Mouse (Mus musculus) right cerebral cortex, adult 2 months (tissue): ENCODE data around the gene Ptcd2.

Experiments used
- DNase-seq, 2 experiments: peaks; one replicate each; pipeline ENCODE4 v3.0.0; 2021 to 2022; ENCODE audit warnings: low spot score in 2 of 2

The Ptcd2 gene

GRCm38 (mm10) chr13:99305186-99305585 is 39.3 kb downstream of the Ptcd2 start:
- no peak for DNase-seq

- DNase-seq: no peak
Measured at GRCm38 (mm10) chr13:99304365-99304764, 40.1 kb downstream of the Ptcd2 start.

GRCm38 (mm10) chr13:99303846-99304245 is 40.7 kb downstream of the Ptcd2 start:
- peak; percentile 71 to 74 for DNase-seq

GRCm38 (mm10) chr13:99299921-99300320 is 44.6 kb downstream of the Ptcd2 start:
- peak in 1 of 2 experiments; percentile 41 for DNase-seq

GRCm38 (mm10) chr13:99294176-99294575 is 50.3 kb downstream of the Ptcd2 start:
- DNase-seq: no peak

GRCm38 (mm10) chr13:99290766-99291165 is 53.7 kb downstream of the Ptcd2 start:
- no peak for DNase-seq

- DNase-seq: no peak
Measured at GRCm38 (mm10) chr13:99287786-99288185, 56.7 kb downstream of the Ptcd2 start.

GRCm38 (mm10) chr13:99287207-99287606 is 57.3 kb downstream of the Ptcd2 start:
- no peak for DNase-seq

- no peak for DNase-seq
Measured at GRCm38 (mm10) chr13:99285241-99285640, 59.3 kb downstream of the Ptcd2 start.

- DNase-seq: peak; percentile 62 to 65
Measured at GRCm38 (mm10) chr13:99284400-99285160, 59.9 kb downstream of the Ptcd2 start.

GRCm38 (mm10) chr13:99283916-99284315 is 60.6 kb downstream of the Ptcd2 start:
- DNase-seq: no peak

- DNase-seq: no peak
Measured at GRCm38 (mm10) chr13:99282961-99283360, 61.5 kb downstream of the Ptcd2 start.

- DNase-seq: no peak
Measured at GRCm38 (mm10) chr13:99279351-99279750, 65.2 kb downstream of the Ptcd2 start.

- no peak for DNase-seq
Measured at GRCm38 (mm10) chr13:99278511-99278910, 66.0 kb downstream of the Ptcd2 start.

GRCm38 (mm10) chr13:99277521-99277920 is 67.0 kb downstream of the Ptcd2 start:
- no peak for DNase-seq

- DNase-seq: no peak
Measured at GRCm38 (mm10) chr13:99272046-99272445, 72.5 kb downstream of the Ptcd2 start.
